Mouse (Mus musculus) brain, embryonic 14.5 days (tissue): ENCODE measurements around the gene Strn. TPM values are rescaled to one million over a fixed set of nuclear protein-coding genes. Genes with fewer than 3 reads are reported as not detected.

Source experiments
- DNase-seq: peaks from one replicate; pipeline ENCODE4 v3.0.0-alpha.2; 2011; ENCODE audit warnings: low read depth
- CTCF ChIP-seq: fragments of 200-500 bp; IDR thresholded peaks from 2 replicates; pipeline ENCODE4 v1.5.1; 2012; ENCODE audit warnings: inconsistent platforms, mild to moderate bottlenecking, moderate library complexity, borderline replicate concordance; ENCODE audit not compliant: insufficient read depth, insufficient read length; ENCODE audit errors: extremely low read depth
- POLR2A ChIP-seq: fragments of 200-500 bp; IDR thresholded peaks from 2 replicates; pipeline ENCODE4 v1.6.1; 2012; ENCODE audit warnings: mild to moderate bottlenecking, inconsistent platforms, borderline replicate concordance; ENCODE audit not compliant: poor library complexity, insufficient read depth, insufficient read length, severe bottlenecking; ENCODE audit errors: extremely low read depth
- polyA plus RNA-seq: library from polyadenylated mRNA; depleted of rRNA; stranded (reverse); fragments of >200 nt; gene quantifications from 2 replicates; pipeline ENCODE4 v1.2.3, GENCODE M21; 2012; rRNA removed

Strn gene
- polyA plus RNA-seq: 9.4 and 12.5 TPM in 2 replicates

DNA sequence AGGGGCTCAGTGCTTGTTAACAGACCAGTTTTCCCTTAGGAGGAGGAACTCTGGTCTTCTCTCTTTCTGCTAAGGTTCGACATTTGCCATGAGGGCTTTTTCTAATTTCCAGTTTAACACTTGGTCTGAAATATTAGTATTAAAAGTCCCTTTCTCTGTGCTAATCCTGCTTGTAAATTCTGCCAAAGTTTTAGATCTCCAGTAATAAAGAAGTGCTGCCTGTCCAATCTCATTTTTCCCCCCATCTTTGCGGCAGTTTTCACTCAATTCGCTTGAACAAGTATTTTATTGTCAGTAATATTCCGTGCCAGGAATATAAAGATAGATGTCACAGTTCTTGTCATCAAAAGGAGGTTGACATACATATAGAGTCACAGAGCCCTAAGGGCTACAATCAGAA, at the start of gene Strn:
Gene Strn (minus strand): TSS at position 101 of the 400 bp plus-strand sequence.
- DNase-seq: no peak
- TF ChIP-seq POLR2A (no peak), CTCF (no peak)

DNA sequence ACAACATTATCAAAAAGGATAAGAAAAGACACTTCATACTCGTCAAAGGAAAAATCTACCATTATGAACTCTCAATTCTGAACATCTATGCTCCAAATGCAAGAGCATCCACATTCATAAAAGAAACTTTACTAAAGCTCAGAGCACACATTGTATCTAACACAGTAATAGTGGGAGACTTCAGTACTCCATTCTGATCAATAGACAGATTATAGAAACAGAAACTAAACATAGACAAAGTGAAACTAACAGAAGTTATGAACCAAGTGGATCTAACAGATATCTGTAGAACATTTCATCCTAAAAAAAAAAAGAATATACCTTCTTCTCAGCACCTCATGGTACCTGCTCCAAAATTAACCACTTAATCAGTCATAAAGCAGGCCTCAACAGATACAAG, 41.8 kb upstream of the Strn start:
- TF ChIP-seq POLR2A: no peak
- no peak for TF ChIP-seq CTCF
- DNase-seq: no peak

DNA sequence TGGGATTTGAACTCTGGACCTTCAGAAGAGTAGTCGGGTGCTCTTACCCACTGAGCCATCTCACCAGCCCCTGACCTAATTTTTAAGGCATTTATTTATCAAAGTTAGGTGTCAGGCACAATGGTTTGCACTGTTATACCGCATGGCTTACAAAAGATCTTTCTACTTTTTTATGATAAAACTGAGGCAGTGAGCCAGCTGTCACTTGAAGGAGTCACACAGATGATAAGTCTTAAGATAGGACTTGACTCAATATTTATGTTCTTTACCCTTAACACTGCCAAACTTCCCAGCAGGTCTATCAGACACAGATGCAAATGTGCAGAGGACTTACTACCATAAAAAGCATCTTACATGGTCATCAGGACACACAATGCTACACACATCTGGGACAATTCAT, 35.3 kb upstream of the Strn start:
- no peak for DNase-seq
- TF ChIP-seq CTCF (no peak), POLR2A (no peak)

DNA sequence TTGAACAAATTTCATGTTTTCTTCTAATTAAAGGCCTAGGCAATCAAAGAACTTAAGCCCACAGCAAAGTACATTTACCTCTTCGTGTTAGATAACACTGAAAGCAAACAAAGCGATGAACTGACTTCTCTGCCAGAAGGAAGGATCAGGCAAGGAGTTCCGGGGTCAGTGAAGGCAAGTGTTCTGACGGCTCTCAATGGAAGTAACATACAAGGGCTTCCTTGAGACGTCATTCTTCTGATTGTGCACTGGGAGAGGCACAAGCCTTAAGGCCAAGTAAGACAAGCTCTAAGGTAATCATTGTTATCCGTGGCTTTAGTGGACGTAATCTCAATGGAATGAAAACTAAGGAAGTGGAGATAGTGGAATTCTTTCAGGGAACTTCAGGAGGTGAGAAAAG, 33.9 kb upstream of the Strn start:
- DNase-seq: no peak
- TF ChIP-seq CTCF (no peak), POLR2A (no peak)

DNA sequence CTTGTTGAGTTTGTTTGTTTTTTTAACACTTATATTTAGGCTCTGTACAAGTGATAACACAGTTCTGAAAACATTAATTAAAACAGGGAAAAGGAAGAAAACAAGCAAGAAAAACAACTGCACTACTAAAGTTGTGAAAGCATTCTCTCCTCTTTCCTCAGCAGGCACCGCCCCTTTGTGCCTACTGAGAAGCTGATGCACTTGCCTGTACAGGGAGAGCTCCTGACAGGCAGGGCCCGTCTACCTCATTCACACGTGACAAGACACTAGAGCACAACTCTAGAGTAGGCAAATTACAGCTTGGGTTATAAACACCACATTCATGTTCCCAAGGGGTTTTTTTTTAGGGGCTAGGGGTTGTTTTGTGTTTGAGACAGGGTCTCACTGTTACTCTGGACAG, 32.3 kb upstream of the Strn start:
- no peak for DNase-seq
- no peak for TF ChIP-seq CTCF
- TF ChIP-seq POLR2A: no peak

GRCm38 (mm10) chr17:78768937-78769336, 31.9 kb upstream of the Strn start:
- TF ChIP-seq POLR2A (no peak), CTCF (no peak)

DNA sequence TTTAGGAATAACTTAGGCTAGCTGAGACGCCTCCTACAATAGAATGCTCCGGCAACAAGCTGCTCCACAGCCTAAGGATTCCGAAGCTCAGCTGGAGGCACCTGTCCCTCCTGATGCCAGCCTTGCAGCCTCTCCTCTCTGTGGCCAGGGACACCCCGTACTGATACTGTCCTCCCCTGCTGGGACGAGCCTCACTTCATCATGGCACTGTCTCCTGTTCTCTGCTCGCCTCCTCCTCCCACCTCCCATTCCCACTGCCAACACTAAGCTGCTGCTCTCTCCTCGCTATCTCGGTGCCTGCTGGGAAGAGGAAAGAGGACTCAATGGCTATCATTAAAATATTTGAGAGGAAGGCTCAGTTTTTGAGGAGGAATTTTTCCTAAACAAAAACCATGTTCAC, 30.6 kb upstream of the Strn start:
- TF ChIP-seq POLR2A: no peak
- no peak for TF ChIP-seq CTCF
- no peak for DNase-seq

More at GRCm38 (mm10) chr17:78768937-78769336, 31.9 kb upstream of the Strn start:
- DNase-seq: no peak

- TF ChIP-seq POLR2A (no peak), CTCF (no peak)
- DNase-seq: no peak
Measured at GRCm38 (mm10) chr17:78766084-78766483, 29.1 kb upstream of the Strn start.

DNA sequence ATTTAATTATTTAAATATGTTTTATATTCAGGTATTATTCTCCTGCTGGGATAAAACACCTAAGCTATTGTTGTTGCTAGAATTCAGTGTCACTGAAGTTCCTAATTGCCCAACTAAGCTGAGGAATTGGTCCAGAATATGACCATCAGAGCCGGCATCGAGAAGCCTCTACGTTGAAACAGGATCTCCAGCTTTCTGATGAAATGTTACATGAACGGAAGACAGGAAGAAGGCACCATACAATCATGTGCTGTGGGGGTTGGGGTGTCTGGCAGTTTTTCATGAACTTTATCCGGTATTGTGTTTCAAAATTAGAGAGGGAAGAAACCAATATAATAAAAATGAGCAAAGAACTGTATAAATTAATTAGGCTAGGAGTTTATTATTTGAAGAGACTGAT, 26.3 kb upstream of the Strn start:
- TF ChIP-seq CTCF (no peak), POLR2A (no peak)
- no peak for DNase-seq

GRCm38 (mm10) chr17:78752938-78753655, 16.1 kb upstream of the Strn start:
- TF ChIP-seq POLR2A (no peak), CTCF (no peak)
- peak; percentile 16 for DNase-seq

DNA sequence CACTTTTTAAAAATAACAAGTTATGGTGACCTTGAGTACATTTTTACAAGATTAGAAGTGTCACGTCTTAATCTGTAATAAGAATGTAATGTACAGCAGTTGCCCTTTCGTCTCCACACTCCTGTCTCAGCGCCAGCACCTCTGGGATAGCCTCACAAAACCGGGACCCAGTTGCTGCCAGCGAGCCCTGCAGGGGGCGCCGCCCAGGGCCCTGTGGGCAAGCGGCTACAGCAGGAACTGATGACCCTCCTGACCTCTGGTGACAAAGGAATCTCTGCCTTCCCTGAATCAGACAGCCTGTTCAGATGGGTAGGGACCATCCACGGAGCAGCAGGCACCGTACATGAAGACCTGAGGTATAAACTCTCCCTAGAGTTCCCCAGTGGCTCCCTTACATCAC, 15.1 kb upstream of the Strn start:
- DNase-seq: no peak
- TF ChIP-seq CTCF: no peak
- TF ChIP-seq POLR2A: no peak

- TF ChIP-seq CTCF: no peak
- no peak for TF ChIP-seq POLR2A
- no peak for DNase-seq
Measured at GRCm38 (mm10) chr17:78748440-78748839, 11.4 kb upstream of the Strn start.
